Mouse (Mus musculus) heart, embryonic 11.5 days (tissue): Measurements from ENCODE around the gene Cfap100. TPM values are rescaled to one million over a fixed set of nuclear protein-coding genes. Genes with fewer than 3 reads are reported as not detected.

ENCODE experiments used
- ATAC-seq: fragments of 200-750 bp; cut with Nextera tagmentation; replicated peaks from 2 replicates; pipeline ENCODE4 v1.8.0; 2017; ENCODE audit warnings: moderate library complexity; ENCODE audit not compliant: insufficient number of reproducible peaks, low FRiP score, low TSS enrichment
- H3K27ac ChIP-seq: fragments of 300-500 bp; sonication (generic); 2 replicates; pipeline ENCODE4 v1.5.1; 2014; ENCODE audit warnings: mild to moderate bottlenecking, low read depth, low read length
- H3K27me3 ChIP-seq: fragments of 300-500 bp; sonication (generic); 2 replicates; pipeline ENCODE4 v1.6.1; 2014; ENCODE audit warnings: mild to moderate bottlenecking, low read length, mixed read lengths; ENCODE audit not compliant: control insufficient read depth, insufficient read depth
- H3K36me3 ChIP-seq: fragments of 300-500 bp; sonication (generic); 2 replicates; pipeline ENCODE4 v1.6.1; 2014; ENCODE audit warnings: mild to moderate bottlenecking, low read length, moderate library complexity, mixed read lengths; ENCODE audit not compliant: control insufficient read depth, insufficient read depth
- H3K4me1 ChIP-seq: fragments of 300-500 bp; sonication (generic); 2 replicates; pipeline ENCODE4 v1.6.1; 2014; ENCODE audit warnings: low read length; ENCODE audit not compliant: control insufficient read depth, insufficient read depth
- H3K4me2 ChIP-seq: fragments of 300-500 bp; sonication (generic); 2 replicates; pipeline ENCODE4 v1.6.1; 2014; ENCODE audit warnings: mild to moderate bottlenecking, moderate library complexity
- H3K4me3 ChIP-seq: fragments of 300-500 bp; sonication (generic); 2 replicates; pipeline ENCODE4 v1.5.1; 2014; ENCODE audit warnings: low read depth, low read length
- H3K9ac ChIP-seq: fragments of 300-500 bp; sonication (generic); 2 replicates; pipeline ENCODE4 v1.6.1; 2014; ENCODE audit warnings: mild to moderate bottlenecking, low read depth, low read length, moderate library complexity
- H3K9me3 ChIP-seq: fragments of 300-500 bp; sonication (generic); replicated peaks from 2 replicates; pipeline ENCODE4 v1.6.1; 2016; ENCODE audit warnings: low read length; ENCODE audit not compliant: control insufficient read depth
- WGBS: fragments of 180-500 bp; shearing (Covaris S2); extraction: QIAGEN DNeasy Blood & Tissue Kit; methylation state at CpG from one replicate; pipeline ENCODE4 v1.1.7; 2014; ENCODE audit not compliant: insufficient replicate concordance; 5-methylcytosine and 5-hydroxymethylcytosine counted together
- polyA plus RNA-seq: library from polyadenylated mRNA; unstranded; fragments of >200 nt; fragmentation: Nextera tagmentation; extraction: Ambion mirVana; gene quantifications from 2 replicates; pipeline ENCODE4 v1.2.1, GENCODE M21; 2014

Cfap100 gene
- polyA plus RNA-seq, 1 experiment from 2014 or later: not detected

DNA sequence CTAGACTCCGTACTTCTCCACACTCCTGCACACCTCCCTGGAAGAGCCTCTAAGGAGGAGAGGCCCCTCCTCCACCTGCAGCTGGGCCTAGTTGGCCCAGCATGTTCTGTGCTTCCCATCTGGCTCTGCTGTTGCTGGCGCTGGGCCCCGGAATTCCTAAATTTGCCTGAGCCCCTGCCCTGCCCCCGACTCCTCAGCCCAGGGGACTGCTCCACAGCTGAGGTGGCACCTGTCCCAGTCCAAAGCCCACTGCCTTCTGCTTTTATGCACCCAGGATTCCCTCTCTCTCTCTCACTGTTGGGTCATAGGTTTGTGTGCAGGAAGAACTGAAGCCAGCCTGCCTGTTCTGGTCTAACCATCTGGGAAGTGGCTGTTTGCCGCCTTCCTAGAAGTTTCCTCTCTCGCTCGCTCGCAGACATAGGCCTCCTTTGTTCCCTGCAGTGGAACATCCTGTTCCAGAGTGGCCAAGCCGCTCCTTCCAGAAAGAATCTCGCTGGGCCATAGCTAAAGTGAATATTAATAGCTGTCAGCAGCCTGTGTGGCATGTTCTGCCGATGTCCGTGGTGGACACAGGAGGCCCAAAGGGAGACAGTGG, 42.4 kb upstream of the Cfap100 start:
- Histone ChIP-seq H3K27ac (no peak overlapping the region), H3K4me2 (no peak overlapping the region), H3K9me3 (no peaks in the 10 kb centered on the region), H3K4me3 (no peak overlapping the region), H3K36me3 (no peaks in the 10 kb centered on the region), H3K27me3 (no peaks in the 10 kb centered on the region), H3K9ac (no peak overlapping the region), H3K4me1 (peaks cover 9% of the 10 kb centered on the region; the same call in 1 of the 2 replicates)
- 56% methylated on average over 12 of the region's 12 CpGs for WGBS
- no peak for ATAC-seq

DNA sequence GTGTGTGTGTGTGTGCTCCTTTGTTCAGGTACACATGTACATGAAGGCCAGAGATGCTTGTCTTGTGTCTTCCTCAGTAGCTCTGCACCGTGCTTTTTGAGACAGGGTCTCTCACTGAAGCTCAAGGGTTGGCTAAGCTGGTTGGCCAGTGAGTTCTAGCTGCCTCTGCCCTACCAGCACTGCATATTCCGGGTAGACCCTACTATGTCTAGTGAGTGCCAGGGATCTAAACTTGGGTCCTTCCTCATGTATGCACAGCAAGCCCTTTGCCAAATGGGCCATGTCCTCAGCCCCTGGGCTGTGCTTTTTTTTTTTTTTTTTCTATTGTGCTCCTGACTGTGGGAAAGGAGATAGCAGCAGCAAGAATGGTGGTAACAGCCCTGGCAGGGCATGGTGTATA, 41.7 kb upstream of the Cfap100 start:
- no peak overlapping the region for H3K4me2 ChIP-seq
- no peaks in the 10 kb centered on the region for H3K27me3 ChIP-seq
- H3K4me3 ChIP-seq: no peak overlapping the region
- H3K36me3 ChIP-seq: no peaks in the 10 kb centered on the region
- no peaks in the 10 kb centered on the region for H3K9me3 ChIP-seq
- H3K27ac ChIP-seq: no peak overlapping the region
- WGBS: 91% methylated on average over 2 of the region's 2 CpGs
- H3K9ac ChIP-seq: no peak overlapping the region
- peaks cover 9% of the 10 kb centered on the region; the same call in 1 of the 2 replicates for H3K4me1 ChIP-seq
- no peak for ATAC-seq

- H3K4me1 ChIP-seq: peaks cover 11% of the 10 kb centered on the region
- H3K4me2 ChIP-seq: no peak overlapping the region
- WGBS: 80% methylated on average over 6 of the region's 6 CpGs
Observed at GRCm38 (mm10) chr6:90469041-90469440, 40.4 kb upstream of the Cfap100 start.

GRCm38 (mm10) chr6:90468216-90468615, 39.6 kb upstream of the Cfap100 start:
- H3K4me1 ChIP-seq: peaks cover 17% of the 10 kb centered on the region
- ATAC-seq: no peak

More at GRCm38 (mm10) chr6:90469041-90469440, 40.4 kb upstream of the Cfap100 start:
- H3K27ac ChIP-seq: no peak overlapping the region
- H3K36me3 ChIP-seq: no peaks in the 10 kb centered on the region
- no peaks in the 10 kb centered on the region for H3K9me3 ChIP-seq
- no peak overlapping the region for H3K4me3 ChIP-seq
- ATAC-seq: no peak
- H3K9ac ChIP-seq: no peak overlapping the region
- H3K27me3 ChIP-seq: no peaks in the 10 kb centered on the region

DNA sequence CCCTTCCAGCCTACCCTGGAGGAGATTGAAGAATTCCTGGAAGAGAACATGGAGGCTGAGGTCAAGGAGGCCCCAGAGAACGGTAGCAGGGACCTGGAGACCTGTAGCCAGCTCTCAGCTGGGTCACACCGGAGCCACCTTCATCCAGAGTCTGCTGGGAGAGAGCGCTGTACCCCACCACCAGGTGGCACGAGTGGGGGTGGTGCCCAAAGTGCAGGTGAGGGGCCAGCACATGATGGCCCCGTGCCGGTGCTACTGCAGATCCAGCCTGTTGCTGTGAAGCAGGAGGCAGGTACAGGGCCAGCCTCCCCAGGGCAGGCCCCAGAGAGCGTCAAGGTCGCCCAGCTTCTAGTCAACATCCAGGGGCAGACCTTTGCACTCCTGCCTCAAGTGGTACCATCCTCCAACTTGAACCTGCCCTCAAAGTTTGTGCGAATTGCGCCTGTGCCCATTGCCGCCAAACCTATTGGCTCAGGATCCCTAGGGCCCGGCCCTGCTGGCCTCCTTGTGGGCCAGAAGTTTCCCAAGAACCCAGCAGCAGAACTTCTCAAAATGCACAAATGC, 38.3 kb upstream of the Cfap100 start:
- Histone ChIP-seq H3K9me3 (no peaks in the 10 kb centered on the region), H3K36me3 (no peaks in the 10 kb centered on the region), H3K4me1 (peaks cover 17% of the 10 kb centered on the region), H3K4me2 (no peak overlapping the region), H3K9ac (no peak overlapping the region), H3K27me3 (0 out of 2 replicates have a peak, but pooled peaks cover 3% of the 10 kb centered on the region), H3K27ac (no peak overlapping the region), H3K4me3 (no peak overlapping the region)
- WGBS: 88% methylated on average over 12 of the region's 12 CpGs
- ATAC-seq: no peak

More at GRCm38 (mm10) chr6:90468216-90468615, 39.6 kb upstream of the Cfap100 start:
- Histone ChIP-seq H3K27ac (no peak overlapping the region), H3K36me3 (no peaks in the 10 kb centered on the region), H3K9ac (no peak overlapping the region), H3K9me3 (no peaks in the 10 kb centered on the region), H3K4me2 (no peak overlapping the region), H3K27me3 (no peaks in the 10 kb centered on the region), H3K4me3 (no peak overlapping the region)
- 58% methylated on average over 1 of the region's 1 CpGs for WGBS

GRCm38 (mm10) chr6:90466079-90466478, 37.5 kb upstream of the Cfap100 start:
- no peak overlapping the region for H3K27ac ChIP-seq
- H3K4me1 ChIP-seq: peaks cover 13% of the 10 kb centered on the region
- H3K36me3 ChIP-seq: no peaks in the 10 kb centered on the region
- WGBS: 79% methylated on average over 10 of the region's 10 CpGs
- H3K4me3 ChIP-seq: no peak overlapping the region
- H3K9ac ChIP-seq: no peak overlapping the region
- H3K9me3 ChIP-seq: no peaks in the 10 kb centered on the region
- no peak overlapping the region for H3K4me2 ChIP-seq
- peaks cover 12% of the 10 kb centered on the region; the same call in 1 of the 2 replicates for H3K27me3 ChIP-seq
- ATAC-seq: no peak

DNA sequence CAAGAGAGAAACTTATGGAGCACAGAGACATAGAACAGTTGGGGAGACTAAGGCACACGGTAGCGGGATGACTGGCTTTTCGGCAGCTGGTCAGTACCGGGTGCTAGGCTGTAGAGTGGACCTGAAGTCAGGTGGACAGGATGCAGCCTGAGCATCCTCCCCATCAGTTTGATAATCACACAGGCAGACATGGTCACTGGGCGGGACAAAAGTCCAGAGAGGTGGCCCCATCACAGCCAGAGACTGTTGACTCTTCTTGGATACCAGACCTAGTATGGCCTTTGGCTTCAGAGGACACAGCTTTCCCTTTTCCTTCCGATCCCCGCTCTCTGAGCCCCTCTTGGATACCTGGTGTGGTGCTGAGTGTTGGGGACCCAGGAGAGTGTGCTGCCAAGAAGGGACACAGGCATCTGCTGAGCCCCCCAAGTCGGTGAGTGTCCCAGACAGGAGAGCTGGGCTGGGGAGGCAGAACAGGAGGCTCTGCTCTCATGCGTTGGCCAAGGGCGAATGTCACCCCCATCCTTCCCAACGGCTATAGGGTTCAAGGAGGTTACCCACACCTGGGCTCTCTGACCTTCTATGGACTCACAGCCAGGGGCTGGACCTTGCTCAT, 36.5 kb upstream of the Cfap100 start:
- no peak overlapping the region for H3K4me2 ChIP-seq
- H3K9ac ChIP-seq: no peak overlapping the region
- no peak overlapping the region for H3K4me3 ChIP-seq
- 89% methylated on average over 11 of the region's 11 CpGs for WGBS
- no peak overlapping the region for H3K27ac ChIP-seq
- no peaks in the 10 kb centered on the region for H3K9me3 ChIP-seq
- peaks cover 8% of the 10 kb centered on the region for H3K4me1 ChIP-seq
- H3K36me3 ChIP-seq: no peaks in the 10 kb centered on the region
- peaks cover 17% of the 10 kb centered on the region for H3K27me3 ChIP-seq
- no peak for ATAC-seq

GRCm38 (mm10) chr6:90463890-90464421, 35.4 kb upstream of the Cfap100 start:
- WGBS: 33% methylated on average over 7 of the region's 7 CpGs
- peak overlapping the region; percentile 72 for H3K4me3 ChIP-seq
- H3K27ac ChIP-seq: peak overlapping the region; percentile 29; the same call in 1 of the 2 replicates
- H3K4me2 ChIP-seq: peak overlapping the region; percentile 100
- peak overlapping the region; percentile 54 for H3K9ac ChIP-seq
- H3K27me3 ChIP-seq: peaks cover 22% of the 10 kb centered on the region
- H3K36me3 ChIP-seq: no peaks in the 10 kb centered on the region
- no peaks in the 10 kb centered on the region for H3K9me3 ChIP-seq
- no peak for ATAC-seq
- H3K4me1 ChIP-seq: peaks cover 8% of the 10 kb centered on the region
